Mouse (Mus musculus) CH12F3 (cell line): ENCODE results near the gene Vegfb.

Experiments
- in situ Hi-C: fragments of 300-500 bp; cut with MboI; formaldehyde crosslinking; loops from 2 replicates; pipeline ENCODE4 v1.14.3; 2020; ENCODE audit warnings: low sequenced_read_pairs

The Vegfb gene

DNA sequence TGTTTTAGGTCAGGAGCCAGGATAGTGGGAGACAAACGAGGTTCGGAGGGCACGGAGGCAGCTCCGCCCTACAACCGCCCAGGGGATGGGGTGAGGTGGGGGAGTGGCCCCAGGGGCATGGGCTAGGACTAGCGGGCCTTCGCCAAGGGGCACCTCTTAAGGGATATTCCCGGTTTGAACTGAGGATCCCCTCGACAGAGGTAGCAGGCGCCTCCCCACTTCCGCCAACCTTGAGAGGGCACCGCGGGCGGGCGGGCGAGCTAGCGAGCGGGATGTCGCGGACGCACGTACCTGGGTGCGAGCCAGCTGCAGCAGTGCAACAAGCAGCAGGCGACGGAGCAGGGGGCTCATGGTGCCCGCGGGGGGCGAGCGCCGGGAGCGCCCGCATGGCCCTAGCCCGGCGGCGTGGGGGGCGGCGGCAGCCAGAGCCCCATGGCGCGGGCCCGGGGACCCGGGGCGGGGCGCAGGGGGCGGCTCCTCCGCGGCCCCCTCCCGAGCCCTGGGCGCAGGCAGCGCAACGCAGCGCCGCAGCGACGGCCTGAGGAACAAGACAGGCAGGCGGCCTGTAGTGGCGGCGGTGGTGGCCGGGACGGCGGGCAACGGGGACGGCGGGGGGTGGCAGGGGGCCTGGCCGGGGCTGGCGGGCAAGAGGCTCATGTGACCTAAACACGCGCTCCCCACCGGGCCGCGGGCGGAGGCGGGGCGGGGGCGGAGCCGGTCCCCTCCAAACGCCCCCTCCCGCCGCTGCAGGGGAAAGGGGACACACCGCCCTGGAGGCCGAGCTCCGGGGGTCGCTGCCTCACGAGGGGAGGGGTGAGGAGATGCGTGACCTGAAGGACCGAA, at the start of gene Vegfb:
Gene Vegfb, minus strand, starts transcription at position 591 of the 843 bp plus-strand sequence.
- in situ Hi-C loops = no loop called here

DNA sequence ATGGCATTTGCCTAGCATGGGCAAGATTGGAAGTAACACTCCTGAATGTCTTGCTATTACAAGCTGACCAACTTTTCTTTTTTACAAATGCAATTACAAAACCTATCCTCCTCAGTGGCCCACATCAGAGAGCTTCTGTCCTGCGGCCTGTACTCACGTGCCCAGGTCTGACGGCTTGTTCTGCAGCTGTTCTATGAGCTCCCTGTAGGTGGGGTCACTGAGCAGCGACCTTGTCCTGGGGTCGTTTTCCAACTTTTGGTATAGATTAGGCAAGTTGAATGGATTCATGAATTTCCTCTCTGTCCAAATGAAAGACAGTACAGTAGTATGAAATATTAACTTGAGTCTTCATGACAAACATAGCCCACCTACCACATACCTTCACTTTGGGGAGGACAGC, 46.6 kb upstream of the Vegfb start:
- in situ Hi-C loops = no loop called here

DNA sequence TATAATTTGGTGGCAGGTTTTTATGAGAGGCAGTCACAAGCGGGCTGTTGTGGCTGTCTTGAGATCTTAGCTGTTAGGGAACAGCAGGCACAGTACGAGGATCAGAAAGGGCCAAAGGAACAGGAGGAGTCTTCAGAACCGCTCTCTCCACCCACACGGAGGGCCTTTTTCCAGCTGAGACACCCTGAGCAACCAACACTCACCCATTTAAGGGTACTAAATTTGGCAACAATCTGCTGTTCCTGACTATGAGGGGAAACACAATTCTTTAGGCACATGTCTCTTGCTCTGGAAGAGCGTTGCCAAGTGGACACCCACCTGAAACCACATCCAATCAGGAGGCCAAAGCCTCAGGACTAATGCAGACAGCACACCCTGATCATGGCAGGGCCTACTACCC, 42.1 kb upstream of the Vegfb start:
- in situ Hi-C loops = no loop called here

DNA sequence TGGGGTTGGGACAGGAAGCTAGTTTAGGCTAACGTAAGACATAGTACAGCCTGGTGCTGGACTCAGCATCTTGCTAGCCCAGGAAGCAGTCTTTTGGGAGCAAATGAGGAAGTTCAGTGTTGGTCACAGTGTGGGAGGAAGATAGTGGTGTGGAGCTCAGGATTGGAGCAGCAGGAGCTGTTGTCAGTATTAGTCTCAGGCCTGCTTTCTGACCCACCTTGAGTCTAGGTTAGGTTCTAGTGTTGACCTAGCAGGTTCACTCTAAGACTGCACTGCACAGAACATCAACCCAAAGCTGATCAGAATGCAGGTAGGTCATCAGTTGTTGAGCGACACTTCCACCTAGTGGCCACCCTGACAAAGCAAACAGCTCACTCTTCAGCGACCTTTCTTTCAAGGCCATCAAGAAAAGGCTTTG, 32.8 kb upstream of the Vegfb start:
- in situ Hi-C loops = no loop called here

DNA sequence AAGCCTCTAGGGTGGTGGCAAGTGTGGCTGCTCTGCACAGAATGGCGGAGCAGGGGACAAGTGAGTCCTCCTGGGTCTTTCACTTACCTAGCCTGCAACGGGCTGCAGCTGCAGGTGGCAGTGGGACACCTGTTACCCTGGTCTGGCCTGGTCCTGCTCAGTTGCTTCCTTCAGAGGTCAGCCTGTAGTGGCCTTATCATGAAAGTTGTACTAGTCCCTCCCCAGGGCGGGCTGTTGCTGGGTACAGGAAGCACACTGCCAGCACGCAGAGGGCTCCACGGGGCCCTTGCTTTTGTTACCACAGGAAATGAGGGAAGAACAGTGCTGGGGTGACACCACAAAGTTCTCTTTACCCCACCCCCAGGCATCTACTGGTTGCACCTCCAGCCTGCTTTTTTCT, 31.7 kb upstream of the Vegfb start, which contains the start of gene Fermt3:
Gene Fermt3, minus strand, starts transcription at position 279 of the 400 bp plus-strand sequence.
- in situ Hi-C loops = no loop called here

DNA sequence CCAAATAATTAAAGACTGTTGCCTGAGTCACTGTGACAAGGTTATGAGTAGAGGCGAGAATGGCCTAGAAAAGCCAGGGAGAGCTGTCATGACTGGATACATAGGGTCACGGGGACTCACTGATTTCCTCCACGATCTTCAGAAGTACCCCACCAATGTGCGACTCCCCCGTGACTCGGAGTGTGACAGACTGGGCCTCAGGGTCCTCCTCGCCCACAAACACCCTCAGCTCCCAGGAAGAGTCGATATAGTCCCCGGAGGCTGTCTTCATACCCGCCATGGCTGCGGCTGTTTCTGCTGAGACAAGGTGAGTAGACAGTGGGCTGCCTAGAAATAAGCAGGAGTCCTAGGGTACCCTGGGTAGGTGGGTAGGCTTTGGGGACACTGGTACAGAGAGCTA, 31.1 kb upstream of the Vegfb start:
- in situ Hi-C loops = no loop called here

DNA sequence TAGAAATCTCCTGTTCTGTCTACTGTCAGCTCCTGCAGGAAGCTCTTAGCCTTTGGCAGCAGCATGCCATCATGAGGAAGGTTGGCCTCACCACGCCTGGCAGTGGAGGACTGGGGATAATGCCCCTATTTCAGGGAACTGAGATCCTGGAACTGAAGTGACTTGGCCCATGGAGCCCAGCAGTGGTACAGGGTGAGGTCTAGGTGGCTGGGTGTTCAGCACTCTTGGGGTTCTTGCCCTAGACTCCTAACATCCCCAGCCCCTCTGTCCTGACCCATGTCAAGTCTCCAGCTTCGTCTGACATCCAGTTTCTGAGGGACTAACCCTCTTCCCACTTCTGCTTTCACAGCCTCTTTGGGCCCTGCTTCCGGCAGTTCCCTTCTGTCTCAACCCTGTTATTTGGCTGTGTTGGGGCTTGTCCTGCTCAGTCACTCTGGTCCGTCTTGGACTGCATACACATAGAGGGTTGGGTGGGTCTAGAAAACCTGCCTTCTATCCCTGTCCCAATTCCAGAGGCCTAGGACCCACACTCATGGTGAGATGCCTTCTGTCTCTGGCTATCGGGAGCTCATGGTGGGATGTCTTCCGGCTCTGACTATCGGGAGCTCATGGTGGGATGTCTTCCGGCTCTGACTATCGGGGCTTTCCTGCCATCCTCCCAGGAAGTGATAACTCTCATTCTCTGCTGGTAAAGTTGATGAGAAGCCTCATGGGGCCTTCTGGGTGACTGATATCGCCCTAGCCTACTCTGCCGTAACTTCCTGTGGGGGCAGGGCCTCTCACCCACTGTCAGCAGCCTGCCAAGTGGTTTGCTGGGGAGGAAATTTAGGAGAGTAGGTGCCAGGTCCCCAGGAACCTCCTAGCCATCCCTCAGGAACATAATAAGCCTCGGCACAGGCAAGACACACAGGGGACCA, 30.3 kb upstream of the Vegfb start:
- in situ Hi-C loops = no loop called here

DNA sequence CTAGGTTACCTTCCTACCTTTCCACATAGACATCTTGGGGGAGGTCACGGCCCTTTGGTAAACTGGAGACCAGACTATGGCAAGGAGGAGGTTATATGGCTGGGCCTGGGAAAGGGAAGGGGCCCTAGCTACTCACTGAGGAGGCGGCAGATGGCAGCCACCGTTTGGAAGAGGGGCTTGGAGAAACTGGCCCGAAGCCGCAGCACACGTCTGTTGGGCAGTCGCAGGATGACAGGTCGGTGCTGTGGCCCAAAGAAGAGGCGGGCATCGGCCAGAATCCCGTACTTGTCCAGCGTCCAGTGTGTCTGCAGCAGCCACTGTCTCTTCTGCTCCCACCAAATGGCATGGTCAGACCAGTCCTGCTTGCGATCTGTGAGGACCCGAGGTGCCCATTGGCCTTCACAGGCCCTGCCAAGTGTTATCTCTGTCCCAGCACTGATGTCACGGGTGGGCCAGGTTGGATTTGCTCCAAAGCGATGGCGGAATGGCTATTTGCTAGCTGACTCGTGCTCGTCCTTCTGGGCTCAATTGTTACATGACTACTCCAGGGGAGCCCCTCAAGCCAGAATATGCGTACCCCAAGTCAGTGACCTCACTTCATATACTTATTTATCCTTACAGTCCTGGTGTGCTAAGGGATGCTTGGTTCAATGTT, 27.2 kb upstream of the Vegfb start:
- in situ Hi-C loops = no loop called here

DNA sequence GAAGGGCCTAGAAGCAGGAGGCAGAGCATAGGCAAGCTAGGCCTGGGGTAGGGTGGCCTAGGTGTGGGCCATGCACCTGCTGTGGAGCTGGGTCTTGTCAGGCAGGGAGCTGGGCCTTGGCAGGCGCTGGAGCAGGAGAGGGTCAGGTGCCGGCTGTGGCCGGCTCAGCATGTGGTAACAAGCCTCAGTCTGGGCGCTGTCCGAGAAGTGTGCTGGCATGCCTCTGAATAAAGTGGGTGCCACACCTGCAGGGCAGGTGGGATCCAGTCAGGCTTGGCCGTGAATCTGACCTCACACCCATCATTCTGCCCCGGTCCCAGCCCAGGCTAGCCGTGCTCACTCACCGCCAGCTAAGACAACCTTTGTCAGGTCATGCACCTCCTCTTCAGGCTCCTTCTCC, 26.5 kb upstream of the Vegfb start:
- in situ Hi-C loops = no loop called here

DNA sequence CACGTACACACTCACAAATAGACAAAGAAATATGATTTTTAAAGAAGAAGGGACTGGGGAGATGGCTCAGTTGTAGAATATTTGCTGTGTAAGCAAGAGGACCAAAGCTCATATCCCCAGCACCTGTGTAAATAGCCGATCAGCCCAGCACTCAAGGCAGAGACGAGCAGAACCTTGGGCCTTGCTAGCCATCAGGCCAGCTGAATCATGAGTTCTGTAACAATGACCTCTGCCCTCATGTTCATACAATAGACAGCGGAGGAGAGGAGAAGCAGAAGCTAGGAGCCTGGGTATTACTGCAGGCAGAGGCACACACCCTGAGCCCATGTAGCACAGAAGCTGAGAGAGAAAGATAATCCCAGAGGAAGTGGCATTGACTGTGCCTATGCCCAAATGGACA, 25.0 kb upstream of the Vegfb start:
- in situ Hi-C loops = no loop called here

DNA sequence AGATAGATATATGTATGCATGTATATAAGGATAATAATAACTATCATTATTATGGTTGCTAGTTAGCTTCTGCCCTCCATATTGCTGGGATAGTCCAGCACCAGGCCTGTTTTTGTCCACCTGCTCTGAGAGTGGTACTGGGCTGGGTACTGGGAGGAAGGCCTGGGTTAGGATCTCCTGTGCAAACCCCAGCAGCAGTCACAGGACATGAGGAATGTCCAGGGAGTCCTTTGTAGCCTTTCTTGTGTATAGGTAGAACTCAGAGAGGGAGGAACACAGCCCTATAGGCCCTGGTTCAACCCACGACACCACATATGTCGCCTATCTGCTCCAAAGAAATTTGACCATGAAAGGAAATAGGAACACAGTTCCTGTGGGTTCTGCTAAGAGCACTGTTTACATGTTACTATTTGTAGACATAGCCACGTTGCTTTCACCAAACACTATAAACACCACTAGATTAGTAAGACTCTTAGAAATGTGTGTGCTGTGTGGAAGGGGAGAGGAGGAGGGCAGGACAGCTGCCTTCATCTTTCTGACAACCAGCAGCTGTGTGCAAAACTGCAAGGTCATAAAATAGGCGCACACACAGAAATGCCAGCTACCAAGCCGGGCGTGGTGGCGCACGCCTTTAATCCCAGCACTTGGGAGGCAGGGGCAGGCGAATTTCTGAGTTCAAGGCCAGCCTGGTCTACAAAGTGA, 19.6 kb upstream of the Vegfb start:
- in situ Hi-C loops = no loop called here

DNA sequence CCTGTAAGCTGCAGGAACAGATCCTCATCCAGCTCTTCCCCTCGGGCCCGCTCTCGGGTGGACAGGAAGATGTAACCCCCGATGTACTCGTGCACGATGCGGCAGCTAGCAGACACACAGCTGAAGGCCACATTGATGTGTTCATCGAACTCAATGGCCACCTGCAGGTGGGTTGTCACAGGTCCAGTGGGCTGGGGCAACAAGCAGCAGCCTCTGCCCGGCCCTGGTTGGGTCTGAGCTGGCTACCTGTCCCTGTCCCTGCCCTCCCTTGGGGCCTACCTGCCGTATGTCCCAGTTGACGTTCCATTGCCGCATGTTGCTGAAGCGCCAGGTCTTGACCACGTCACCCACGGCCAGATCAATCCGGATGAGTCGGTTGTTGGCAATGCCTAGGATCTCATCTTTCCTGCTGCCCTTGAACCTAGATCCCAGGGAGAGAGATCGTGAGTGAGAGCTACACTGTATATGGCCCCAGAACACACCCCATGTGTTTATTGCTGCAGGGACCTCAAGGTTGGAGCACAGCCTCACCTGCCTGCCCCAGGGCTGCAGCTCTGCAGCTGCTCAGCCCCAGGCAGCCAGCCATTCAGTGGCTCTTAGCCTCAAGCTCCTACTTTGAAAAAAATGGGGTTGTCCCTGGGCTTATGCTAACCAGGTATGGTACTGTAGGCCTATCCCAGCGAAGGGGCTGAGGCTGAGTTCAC, 12.1 kb upstream of the Vegfb start:
- in situ Hi-C loops = no loop called here

DNA sequence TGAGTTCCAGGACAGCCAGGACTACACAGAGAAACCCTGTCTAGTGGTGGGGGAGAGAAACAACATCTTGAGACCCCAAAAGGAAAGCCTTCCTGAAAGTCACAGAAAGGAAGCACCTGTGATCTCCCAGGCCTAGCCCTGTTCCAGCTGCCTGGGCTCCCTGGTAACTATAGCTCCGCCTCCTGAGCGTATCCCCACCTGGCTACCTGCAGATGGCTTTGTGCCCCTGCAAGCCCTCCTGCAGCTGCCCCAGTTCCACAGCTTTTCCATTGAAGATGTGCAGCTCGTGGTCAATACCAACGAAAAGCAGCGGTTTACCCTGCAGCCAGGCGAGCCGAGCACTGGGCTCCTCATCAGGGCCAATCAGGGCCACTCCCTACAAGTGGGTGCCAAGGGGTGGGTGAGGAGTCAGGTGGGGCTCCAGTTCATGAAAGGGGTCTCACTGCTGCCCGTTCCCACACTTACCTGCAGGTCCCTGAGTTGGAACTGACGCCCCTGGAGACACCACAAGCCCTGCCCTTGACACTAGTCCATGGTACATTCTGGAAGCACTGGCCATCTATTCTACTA, 10.4 kb upstream of the Vegfb start:
- in situ Hi-C loops = no loop called here

DNA sequence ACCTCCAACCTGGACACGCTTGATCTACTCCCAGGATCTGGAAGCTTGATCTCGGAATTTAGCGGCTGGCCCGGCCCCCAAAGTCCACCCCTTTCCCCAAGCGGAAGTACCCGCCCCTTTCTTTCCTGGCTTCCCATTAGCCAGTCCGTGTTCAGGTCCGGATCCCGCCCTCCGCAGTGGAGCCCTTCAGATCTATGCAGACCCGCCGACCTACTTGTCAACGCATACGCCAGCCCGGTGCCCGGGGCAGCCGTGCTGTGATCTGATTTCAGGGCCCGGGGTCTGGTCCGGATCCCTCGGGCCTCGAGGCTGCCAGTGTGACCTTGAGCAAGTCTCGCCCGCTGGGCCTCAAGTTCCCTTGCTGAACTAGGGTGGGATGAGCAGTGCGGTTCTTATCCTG, 8.6 kb upstream of the Vegfb start, which contains the start of the genes Nudt22 and Trpt1:
Gene Nudt22, minus strand, starts transcription at position 112 of the 400 bp plus-strand sequence.
Gene Trpt1, plus strand, starts transcription at position 126 of the 400 bp plus-strand sequence.
- in situ Hi-C loops = no loop called here

DNA sequence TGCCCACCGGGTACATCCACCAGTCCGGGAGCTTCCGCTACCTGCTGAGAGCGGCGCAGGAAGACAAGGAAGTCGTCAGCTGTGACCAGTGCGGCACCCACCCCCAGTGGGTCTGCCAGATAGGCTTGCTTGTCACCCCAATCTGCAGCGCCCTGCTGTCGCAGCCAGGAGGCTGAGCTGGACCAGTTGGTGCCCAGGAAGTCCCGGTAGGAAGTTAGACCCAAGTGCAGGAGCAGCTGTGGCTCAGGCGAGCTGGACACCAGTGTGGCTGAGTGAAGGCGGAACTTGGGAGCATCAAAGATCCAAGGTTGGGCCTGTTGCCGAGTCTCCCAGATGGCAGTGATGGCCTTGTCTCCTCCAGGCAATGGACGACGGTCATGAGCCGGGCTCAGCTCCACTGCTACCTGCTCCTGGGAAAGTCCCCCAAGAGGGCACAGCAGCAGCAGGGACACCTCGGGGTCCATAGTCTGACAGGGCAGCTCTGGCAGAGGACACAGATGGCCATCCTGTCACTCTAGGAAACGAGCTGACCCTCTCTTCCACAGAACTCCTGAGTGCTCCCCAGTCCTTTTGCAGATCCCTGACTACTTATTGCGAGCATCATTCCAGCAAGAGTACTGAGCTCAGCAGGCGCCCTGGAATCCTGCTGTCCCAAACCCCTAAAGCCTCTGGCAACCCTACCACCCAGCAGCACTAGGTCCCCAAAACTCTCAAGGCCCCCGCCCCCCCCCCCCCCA, 8.0 kb upstream of the Vegfb start:
- in situ Hi-C loops = no loop called here

DNA sequence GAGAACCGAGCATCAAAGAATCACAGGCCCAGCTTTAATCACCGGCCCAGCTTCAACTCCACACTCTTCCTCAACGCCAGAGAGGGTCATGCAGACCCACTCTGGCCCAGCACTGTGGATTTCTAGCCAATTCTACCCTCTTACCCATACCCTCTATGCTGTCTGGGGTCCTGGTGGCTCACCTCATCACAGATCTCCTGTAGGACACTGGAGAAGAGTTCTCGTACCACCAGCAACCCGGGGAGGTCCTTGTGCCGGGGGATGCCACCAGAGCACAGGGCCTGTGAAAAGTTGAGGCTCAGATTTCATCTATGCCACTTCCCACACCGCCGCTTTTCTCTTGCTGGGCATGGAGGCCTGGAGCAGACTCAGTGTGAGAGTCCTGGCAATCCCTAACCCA, 7.0 kb upstream of the Vegfb start:
- in situ Hi-C loops = no loop called here

DNA sequence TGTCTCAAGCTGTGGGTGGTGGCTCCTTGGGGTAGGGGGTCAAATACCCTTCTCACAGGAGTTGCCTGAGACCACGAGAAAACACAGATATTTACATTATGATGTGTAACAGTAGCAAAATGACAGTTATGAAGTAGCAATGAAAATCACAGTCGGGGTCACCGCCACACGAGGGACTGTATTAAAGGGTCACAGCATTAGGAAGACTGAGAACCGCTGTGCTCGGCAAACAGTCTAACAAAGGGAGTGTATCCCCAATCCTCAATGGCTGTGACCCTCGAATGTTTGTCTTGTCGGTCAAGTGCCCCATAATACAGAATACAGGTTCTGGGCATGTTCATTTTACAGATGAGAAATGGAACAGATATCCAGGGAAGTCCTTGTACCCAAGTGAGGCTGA, 6.6 kb upstream of the Vegfb start:
- in situ Hi-C loops = no loop called here

DNA sequence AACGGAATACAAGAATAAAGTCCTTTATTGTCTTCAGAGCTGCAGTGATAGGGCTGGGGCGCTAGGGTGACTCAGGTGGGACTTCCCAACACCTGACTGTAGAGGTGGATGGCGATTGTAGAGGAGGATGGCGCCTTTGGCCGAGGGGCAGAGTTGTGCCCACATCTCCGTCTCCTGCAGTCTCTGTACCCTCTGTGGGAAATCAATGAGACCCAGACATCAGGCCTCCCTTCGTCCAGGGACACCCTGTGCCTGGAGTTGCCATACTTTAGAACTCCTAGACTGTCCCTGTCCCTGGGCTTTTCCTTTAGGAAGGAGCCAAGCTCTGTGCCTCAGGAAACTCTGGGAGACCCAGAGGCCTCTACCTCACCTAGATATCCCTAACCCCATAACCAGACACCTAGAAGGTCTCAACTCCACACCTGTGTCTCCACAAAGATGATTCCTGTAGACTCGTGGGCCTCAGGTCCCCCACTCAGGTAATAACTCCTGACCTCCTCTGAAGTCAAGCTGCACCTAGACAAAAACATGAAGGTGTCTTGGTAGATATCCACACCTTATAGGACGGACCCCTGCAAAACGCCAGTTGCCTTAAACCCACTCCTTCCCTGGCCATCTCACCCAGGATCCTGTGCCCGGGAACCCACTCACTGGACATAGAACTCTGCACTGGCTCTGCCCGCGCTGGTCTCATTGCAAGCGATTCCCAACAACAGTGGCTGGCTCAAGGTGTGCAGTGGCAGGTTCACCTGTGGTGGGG, 5.7 kb upstream of the Vegfb start:
- in situ Hi-C loops = no loop called here
